Mouse (Mus musculus): ENCODE measurements around the gene Tcf23.

DNA sequence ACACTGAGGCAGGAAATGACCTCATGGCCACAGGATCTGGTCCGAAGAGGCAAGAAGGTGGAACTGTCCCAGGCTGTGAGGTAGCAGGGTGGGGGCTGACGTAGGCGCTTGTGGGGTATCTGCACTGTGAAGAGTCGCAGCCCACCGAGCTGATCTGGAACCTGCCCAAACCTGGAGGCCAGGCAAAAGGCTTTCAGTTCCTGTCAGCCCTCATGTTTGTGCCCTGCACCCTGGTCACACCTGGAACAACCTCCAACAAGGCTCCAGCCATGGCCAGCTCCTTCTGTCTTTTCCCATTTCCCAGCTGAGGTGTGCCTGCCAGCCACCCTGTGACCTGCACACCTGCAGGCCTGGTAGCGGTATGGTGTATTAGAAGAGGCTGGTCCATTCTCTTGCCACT, 10.6 kb upstream of the Tcf23 start:
- TF ChIP-seq CTCF (IDR thresholded peaks at IDR 0.05; ENCODE audit: control insufficient read depth, insufficient read depth, insufficient replicate concordance, low read depth, low read length) (no peak), POLR2A (IDR thresholded peaks at IDR 0.05; ENCODE audit: control insufficient read depth, low read depth, low read length) (no peak)
